Mouse (Mus musculus): Measurements from ENCODE around the gene Tnrc6b.
"Not testable (repeated sequence)": the region's sequence is repeated elsewhere in the genome, so short reads cannot be mapped to it uniquely, and the experiment has no call there.

The Tnrc6b gene

DNA sequence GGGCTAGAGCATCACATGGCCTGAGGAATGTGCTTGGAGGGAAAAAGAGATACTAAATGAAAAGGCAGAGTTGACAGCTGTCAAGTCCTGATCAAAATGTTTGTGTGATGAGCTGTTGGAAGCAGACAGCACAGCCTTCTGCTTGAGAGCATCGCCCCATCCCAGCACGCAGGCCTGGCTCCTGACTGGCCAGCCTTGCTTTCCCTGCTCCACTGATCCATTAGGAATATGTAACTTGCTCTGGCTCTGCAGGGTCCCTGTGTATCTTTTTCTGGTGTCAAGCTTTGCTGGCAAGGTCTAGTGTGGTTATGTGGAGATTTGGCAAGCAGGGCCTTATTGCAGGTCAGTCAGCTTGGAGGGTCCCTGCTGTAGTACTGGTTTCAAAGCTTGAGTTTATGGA lies 148.3 kb downstream of the Tnrc6b start:
- DNase-seq: no peak

- DNase-seq: no peak
Measured at GRCm38 (mm10) chr15:80861302-80861701, 150.2 kb downstream of the Tnrc6b start.

DNA sequence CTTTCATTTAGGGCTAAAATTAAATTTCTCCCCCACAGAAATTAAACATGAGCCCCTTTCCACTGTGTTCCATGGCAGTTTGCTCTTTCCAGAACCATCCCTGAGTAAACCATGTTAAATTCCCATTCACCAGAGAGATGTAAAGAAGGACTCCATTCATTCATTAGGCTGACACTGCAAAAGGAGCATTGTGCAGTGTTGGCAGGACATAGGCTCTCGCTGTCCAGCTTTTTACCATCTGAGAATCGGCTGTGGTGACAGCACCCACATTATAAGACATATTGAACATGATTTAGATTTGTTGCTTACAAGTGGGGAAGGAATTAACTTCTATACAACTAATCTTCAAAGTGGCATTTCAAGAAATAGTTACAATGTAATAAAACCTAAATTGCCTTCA lies 150.9 kb downstream of the Tnrc6b start:
- no peak for DNase-seq

GRCm38 (mm10) chr15:80868603-80869002 lies 157.5 kb downstream of the Tnrc6b start:
- DNase-seq: not testable (repeated sequence)

DNA sequence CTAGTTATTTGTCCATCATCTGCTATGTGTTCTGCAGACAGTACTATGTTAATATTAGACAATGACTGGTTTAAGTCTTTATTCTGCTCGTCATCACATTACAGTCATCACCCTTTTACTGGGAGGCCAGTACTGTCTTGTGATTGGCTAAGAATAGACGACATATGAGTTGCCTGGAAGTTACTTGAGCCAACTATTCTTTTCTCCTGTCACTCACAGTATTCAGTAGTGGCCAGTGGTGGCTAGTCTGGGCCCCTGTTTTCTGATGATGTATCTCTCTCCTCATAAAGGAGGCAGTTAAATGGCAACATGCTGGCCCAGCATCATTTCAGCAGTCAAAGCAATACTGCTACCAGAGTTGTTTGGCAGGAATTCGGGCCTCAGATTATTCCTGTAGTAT lies 163.6 kb downstream of the Tnrc6b start:
- no peak for DNase-seq

DNA sequence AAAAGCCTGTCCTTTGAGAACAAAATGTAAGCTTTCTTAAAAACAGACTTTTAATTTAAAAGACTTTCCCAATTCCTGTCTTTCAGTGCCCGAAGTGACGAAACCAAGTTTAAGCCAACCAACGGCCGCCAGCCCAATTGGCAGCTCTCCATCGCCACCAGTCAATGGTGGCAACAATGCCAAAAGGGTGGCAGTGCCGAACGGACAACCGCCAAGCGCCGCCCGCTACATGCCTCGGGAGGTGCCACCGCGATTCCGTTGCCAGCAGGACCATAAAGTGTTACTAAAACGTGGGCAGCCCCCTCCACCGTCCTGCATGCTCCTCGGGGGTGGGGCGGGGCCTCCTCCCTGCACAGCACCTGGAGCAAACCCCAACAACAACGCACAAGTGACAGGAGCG lies 165.1 kb downstream of the Tnrc6b start:
- peak; percentile 40 for DNase-seq

- DNase-seq: peak; percentile 50
Measured at GRCm38 (mm10) chr15:80884095-80884494, 173.0 kb downstream of the Tnrc6b start.

DNA sequence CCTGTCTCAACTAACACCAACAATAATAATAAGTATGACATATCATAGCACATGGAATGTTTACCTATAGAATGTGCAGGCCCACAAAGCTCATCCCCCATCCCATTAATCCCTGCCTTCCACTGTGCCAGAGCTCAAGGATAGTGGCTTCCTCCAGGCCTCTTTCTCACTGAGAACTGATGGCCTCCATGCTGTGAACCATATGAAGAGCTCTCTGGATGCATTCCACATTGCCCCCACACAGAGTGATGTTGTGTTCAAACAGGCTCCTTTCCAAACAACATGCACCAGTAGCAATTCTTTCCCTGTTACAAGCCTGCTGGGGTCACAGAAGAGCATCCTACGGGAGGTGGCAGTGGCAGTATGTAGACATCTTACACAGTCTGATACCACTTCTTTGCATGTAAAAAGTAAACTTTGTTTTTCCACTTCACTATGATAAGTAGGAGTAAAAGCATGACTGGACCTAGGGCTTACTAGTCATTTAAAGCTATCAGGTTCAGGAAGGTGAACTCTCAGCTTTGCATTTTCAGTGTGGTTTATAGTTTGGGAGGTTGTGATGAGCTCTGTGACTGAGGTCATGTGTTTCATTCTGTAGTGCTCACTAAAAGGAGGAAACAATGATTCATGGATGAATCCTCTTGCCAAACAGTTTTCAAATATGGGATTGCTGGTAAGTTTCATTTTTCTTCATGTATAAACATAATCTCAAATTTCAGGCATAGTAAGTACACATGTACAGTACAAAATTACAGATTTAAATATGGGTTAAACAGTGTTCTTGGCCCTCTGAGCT lies 175.4 kb downstream of the Tnrc6b start:
- no peak for DNase-seq

DNA sequence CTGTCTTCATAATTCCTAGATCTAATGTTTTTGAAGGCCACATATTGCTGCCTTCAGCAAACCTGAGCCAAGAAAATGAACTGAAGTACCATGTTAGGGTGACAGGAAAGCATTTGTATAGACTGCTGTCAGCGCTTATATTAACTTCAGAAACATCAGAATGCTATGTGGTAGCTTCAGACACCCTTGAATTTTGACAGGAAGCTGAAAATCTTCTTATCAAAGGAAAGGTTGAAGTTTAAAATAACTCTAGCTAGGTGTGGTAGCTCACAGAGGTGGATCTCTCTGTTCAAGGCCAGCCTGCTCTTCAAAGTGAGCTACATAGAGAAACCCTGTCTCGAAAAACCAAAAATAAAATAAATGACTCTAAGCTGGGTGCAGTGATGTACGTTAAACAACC lies 181.2 kb downstream of the Tnrc6b start:
- no peak for DNase-seq

- DNase-seq: no peak
Measured at GRCm38 (mm10) chr15:80896741-80897140, 185.6 kb downstream of the Tnrc6b start.

- DNase-seq: no peak
Measured at GRCm38 (mm10) chr15:80897911-80898310, 186.8 kb downstream of the Tnrc6b start.

GRCm38 (mm10) chr15:80899806-80900205 lies 188.7 kb downstream of the Tnrc6b start:
- DNase-seq: no peak

- peak; percentile 59 for DNase-seq
Measured at GRCm38 (mm10) chr15:80901806-80902513, 190.8 kb downstream of the Tnrc6b start.

GRCm38 (mm10) chr15:80904776-80905175 lies 193.7 kb downstream of the Tnrc6b start:
- DNase-seq: not testable (repeated sequence)

DNA sequence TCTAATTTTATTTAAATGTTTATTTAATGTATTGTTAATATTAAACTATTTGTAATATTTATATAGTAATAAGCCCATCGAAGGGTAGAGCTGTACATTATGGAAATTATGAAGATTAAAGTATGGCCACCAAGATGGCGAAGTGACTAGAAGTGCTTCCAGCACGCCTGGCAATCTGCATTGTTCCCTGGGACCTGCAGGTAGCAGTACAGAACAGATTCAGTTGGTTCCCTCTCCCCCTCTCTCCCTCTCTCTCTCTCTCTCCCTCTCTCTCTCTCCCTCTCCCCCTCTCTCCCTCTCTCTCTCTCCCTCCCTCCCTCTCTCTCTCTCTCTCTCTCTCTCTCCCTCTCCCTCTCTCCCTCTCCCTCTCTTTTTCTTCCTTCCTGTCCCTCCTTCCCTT lies 199.1 kb downstream of the Tnrc6b start:
- DNase-seq: no peak

- no peak for DNase-seq
Measured at GRCm38 (mm10) chr15:80910790-80911531, 199.8 kb downstream of the Tnrc6b start.

GRCm38 (mm10) chr15:80912175-80912574 lies 201.1 kb downstream of the Tnrc6b start:
- no peak for DNase-seq

DNA sequence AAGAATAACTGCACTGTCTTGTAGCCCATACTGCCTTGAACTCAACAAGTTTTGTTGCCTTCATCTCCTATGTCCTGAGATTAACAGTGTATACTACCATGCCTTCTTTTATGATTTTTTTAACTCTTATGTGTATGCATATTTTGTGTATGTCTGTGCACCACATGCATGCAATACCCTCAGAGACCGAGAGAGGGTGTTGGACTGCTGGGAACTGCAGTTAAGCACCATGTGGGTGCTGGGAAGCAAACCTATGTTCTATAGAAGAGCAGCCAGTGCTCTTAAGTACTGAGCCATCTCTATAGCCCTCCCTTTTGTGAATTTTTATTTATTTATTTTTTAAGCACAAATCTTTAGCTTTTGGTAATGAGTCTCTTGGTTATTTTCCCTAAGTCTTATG lies 202.7 kb downstream of the Tnrc6b start:
- no peak for DNase-seq

DNA sequence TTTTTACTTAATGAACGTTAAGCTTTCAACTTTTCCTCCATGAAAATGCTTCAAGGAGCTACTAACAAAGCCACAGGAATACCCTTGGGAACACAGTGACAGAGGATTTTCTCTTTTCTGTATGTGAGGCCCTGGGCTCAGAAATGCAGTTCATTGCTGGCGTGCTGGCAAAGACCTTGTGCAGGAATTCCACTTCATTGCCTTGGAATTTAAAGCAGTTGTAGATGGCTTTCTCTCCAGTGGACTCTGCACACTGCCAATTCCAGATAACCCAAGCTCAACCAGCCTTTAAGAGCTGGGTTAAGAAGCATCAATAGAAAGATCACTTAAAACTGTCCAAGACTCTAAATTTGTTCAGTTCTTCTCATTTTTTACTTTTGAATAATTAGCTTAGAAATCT lies 204.7 kb downstream of the Tnrc6b start:
- DNase-seq: no peak

DNA sequence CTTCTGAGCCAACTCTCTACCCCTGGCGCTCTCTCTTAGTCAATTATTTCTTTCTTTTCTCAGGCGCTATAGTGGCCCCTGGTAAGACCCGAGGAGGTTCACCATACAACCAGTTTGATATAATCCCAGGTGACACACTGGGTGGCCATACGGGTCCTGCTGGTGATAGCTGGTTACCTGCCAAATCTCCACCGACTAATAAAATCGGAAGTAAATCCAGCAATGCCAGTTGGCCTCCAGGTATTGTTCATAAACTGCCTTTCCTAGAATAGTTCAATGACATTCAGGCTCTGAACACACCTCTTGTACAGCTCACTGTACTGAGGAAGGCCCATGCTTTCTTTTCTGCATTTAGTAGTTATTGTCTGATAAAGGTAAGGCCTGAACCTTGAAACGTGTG lies 205.5 kb downstream of the Tnrc6b start:
- DNase-seq: no peak

GRCm38 (mm10) chr15:80920346-80920745 lies 209.2 kb downstream of the Tnrc6b start:
- no peak for DNase-seq

DNA sequence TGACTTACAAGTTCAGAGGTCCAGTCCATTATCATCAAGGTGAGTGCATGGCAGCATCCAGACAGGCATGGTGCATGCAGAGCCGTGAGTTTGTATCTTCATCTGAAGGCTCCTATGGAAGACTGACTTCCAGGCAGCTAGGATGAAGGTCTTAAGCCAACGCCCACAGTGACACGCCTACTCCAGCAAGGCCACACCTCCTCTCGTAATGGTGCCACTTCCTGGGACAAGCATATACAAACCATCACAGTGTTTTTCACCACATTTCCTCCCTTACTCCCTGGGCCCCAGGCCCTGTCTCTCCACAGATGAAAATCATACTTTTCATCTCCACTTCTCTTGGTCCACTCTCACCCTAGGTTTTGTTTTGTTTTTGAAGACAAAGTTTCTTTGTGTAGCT lies 210.7 kb downstream of the Tnrc6b start:
- DNase-seq: no peak

DNA sequence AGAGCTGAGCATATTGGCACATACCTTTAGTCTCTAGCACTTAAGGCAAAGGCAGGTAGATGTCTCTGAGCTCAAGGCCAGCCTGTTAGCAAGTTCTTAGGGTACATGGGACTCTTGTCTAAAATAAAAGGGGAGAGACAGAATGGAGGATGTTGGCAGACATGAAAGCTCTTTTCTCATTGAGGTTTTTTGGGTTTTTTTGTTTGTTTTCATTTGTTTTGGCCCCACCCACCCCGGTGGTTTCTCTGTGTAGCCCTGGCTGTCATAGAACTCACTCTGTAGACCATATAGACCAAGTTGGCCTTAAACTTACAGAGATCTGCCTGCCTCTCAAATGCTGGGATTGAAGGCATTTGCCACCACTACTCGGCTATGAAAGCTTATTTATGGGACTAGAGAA lies 213.1 kb downstream of the Tnrc6b start:
- no peak for DNase-seq

Measured in right cerebral cortex, adult 18-20 months (tissue).